10 mouse cellular contexts compared by ENCODE assay signal in the genomic region with DNA sequence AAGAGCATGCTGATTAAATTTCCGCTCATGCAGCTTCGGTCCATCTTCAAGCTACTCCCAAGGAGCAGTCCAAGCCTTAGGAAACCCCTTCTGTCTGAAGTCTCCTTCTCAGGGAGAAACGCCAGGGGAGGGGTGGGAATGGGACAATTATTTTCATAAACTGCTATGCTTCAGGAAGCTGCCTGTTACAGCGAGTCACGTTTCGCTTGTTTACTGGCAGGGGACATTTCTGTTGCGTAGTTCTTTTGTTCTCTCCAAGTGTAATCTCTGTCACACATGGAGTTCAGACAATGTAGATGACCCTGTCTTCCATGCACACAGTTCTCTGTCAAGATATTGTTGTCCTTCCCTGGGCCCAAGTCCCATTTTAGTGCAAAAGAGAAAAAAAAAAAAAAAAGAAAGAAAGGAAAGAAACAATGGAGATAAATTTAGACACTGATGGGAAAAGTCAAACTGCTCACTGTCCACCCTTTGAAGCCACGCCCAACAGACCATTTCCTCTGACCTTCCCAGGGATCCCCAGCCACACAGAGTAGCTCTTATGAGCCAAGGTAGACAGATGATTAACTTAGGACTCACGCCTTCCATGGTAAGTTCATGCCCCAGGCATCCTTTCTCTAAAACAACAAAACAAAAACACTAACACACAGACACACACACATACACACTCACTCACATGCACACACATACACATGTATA.
DNase-seq lines count a peak whose midpoint lies in the region; ATAC-seq lines count a peak whose summit lies in the region.
"Had no signal": no experiment of that assay in that cellular context is flagged by ENCODE, and none has a peak within 500 bp of the region (broad histone marks: within the 10 kb centered on the region; RNA-seq: fewer than 3 reads in every experiment).

No protein-coding gene starts in this region.

- peak; percentile 50 for DNase-seq in kidney, adult 11 months
- DNase-seq in lung, postnatal 14 days: peak; percentile 48
- DNase-seq in hindbrain, embryonic 14.5 days (ENCODE audit: low spot score): no peak
- no peak for DNase-seq in cerebellum, adult 8-10 months

- H3K27me3 ChIP-seq in kidney, embryonic 14.5 days (ENCODE audit: control insufficient read depth, insufficient read depth, low read length): no peaks in the 10 kb centered on the region; the same call in 1 of the 2 replicates
- H3K27me3 ChIP-seq in heart, embryonic 13.5 days (replicated peaks): no peaks in the 10 kb centered on the region
- H3K27me3 ChIP-seq in kidney, embryonic 15.5 days: no peaks in the 10 kb centered on the region
- H3K27me3 ChIP-seq in hindbrain, embryonic 14.5 days (ENCODE audit: control insufficient read depth, insufficient read depth, low read length): no peaks in the 10 kb centered on the region
- H3K27me3 ChIP-seq in forebrain, embryonic 15.5 days: no peaks in the 10 kb centered on the region

- 74% methylated on average over 9 of the region's 9 CpGs for WGBS in kidney, embryonic 14.5 days
- 71% methylated on average over 9 of the region's 9 CpGs for WGBS in heart, embryonic 13.5 days
- 71% methylated on average over 9 of the region's 9 CpGs for WGBS in kidney, embryonic 15.5 days
- WGBS in hindbrain, embryonic 14.5 days: 81% methylated on average over 9 of the region's 9 CpGs
- WGBS in forebrain, embryonic 15.5 days: 83% methylated on average over 9 of the region's 9 CpGs

- H3K9me3 ChIP-seq in kidney, embryonic 14.5 days (ENCODE audit: control insufficient read depth, low read length): no peaks in the 10 kb centered on the region
- no peaks in the 10 kb centered on the region for H3K9me3 ChIP-seq in heart, embryonic 13.5 days
- no peaks in the 10 kb centered on the region for H3K9me3 ChIP-seq in kidney, embryonic 15.5 days (replicated peaks)
- H3K9me3 ChIP-seq in hindbrain, embryonic 14.5 days (ENCODE audit: control insufficient read depth, low read length): no peaks in the 10 kb centered on the region
- no peaks in the 10 kb centered on the region for H3K9me3 ChIP-seq in forebrain, embryonic 15.5 days
- H3K9me3 ChIP-seq: midbrain, embryonic 10.5 days had no signal

- no peak for ATAC-seq in kidney, embryonic 14.5 days (ENCODE audit: low FRiP score, low TSS enrichment)
- no peak for ATAC-seq in heart, embryonic 13.5 days (ENCODE audit: extremely low read depth, insufficient number of reproducible peaks, low FRiP score, low TSS enrichment)
- ATAC-seq in kidney, embryonic 15.5 days (replicated peaks; ENCODE audit: low FRiP score): peak; percentile 47; the same call in 1 of the 2 replicates
- ATAC-seq in hindbrain, embryonic 14.5 days (ENCODE audit: low FRiP score): no peak
- ATAC-seq in forebrain, embryonic 15.5 days (replicated peaks): no peak
- ATAC-seq: hindbrain, embryonic 16.5 days had no signal

- H3K9ac ChIP-seq in kidney, embryonic 14.5 days (ENCODE audit: low read depth, low read length): no peak overlapping the region
- no peak overlapping the region for H3K9ac ChIP-seq in heart, embryonic 13.5 days
- no peak overlapping the region for H3K9ac ChIP-seq in kidney, embryonic 15.5 days
- no peak overlapping the region for H3K9ac ChIP-seq in hindbrain, embryonic 14.5 days
- H3K9ac ChIP-seq in forebrain, embryonic 15.5 days (replicated peaks): no peak overlapping the region

- H3K4me1 ChIP-seq in kidney, embryonic 14.5 days (ENCODE audit: control insufficient read depth, insufficient read depth, low read length): no peaks in the 10 kb centered on the region
- H3K4me1 ChIP-seq in heart, embryonic 13.5 days: peaks cover 31% of the 10 kb centered on the region
- 0 out of 2 replicates have a peak, but pooled peaks cover 3% of the 10 kb centered on the region for H3K4me1 ChIP-seq in kidney, embryonic 15.5 days
- H3K4me1 ChIP-seq in hindbrain, embryonic 14.5 days (replicated peaks; ENCODE audit: control insufficient read depth, insufficient read depth, low read length): 0 out of 2 replicates have a peak, but pooled peaks cover 8% of the 10 kb centered on the region
- peaks cover 4% of the 10 kb centered on the region; the same call in 1 of the 2 replicates for H3K4me1 ChIP-seq in forebrain, embryonic 15.5 days
- H3K4me1 ChIP-seq: midbrain, embryonic 10.5 days had no signal

- no peak overlapping the region for H3K4me3 ChIP-seq in kidney, embryonic 14.5 days (ENCODE audit: low read length)
- H3K4me3 ChIP-seq in heart, embryonic 13.5 days: no peak overlapping the region
- H3K4me3 ChIP-seq in kidney, embryonic 15.5 days (replicated peaks): no peak overlapping the region
- H3K4me3 ChIP-seq in hindbrain, embryonic 14.5 days (replicated peaks; ENCODE audit: low read length): no peak overlapping the region
- H3K4me3 ChIP-seq in forebrain, embryonic 15.5 days: no peak overlapping the region
- H3K4me3 ChIP-seq: midbrain, embryonic 10.5 days had no signal

- H3K36me3 ChIP-seq in kidney, embryonic 14.5 days (ENCODE audit: control insufficient read depth, insufficient read depth, low read length): no peaks in the 10 kb centered on the region
- H3K36me3 ChIP-seq in heart, embryonic 13.5 days: no peaks in the 10 kb centered on the region
- no peaks in the 10 kb centered on the region for H3K36me3 ChIP-seq in kidney, embryonic 15.5 days
- no peaks in the 10 kb centered on the region for H3K36me3 ChIP-seq in hindbrain, embryonic 14.5 days (replicated peaks; ENCODE audit: control insufficient read depth, insufficient read depth)
- H3K36me3 ChIP-seq in forebrain, embryonic 15.5 days: no peaks in the 10 kb centered on the region
- H3K36me3 ChIP-seq: midbrain, embryonic 10.5 days had no signal

- H3K4me2 ChIP-seq in kidney, embryonic 14.5 days (replicated peaks; ENCODE audit: low read depth, low read length): no peak overlapping the region
- no peak overlapping the region for H3K4me2 ChIP-seq in heart, embryonic 13.5 days
- H3K4me2 ChIP-seq in kidney, embryonic 15.5 days: no peak overlapping the region
- no peak overlapping the region for H3K4me2 ChIP-seq in hindbrain, embryonic 14.5 days (replicated peaks)
- no peak overlapping the region for H3K4me2 ChIP-seq in forebrain, embryonic 15.5 days (replicated peaks)

- no peak overlapping the region for H3K27ac ChIP-seq in kidney, embryonic 14.5 days (ENCODE audit: low read depth, low read length)
- peak overlapping the region; percentile 71; the same call in 1 of the 2 replicates for H3K27ac ChIP-seq in heart, embryonic 13.5 days (replicated peaks)
- H3K27ac ChIP-seq in kidney, embryonic 15.5 days: peak overlapping the region; percentile 32; the same call in 1 of the 2 replicates
- H3K27ac ChIP-seq in hindbrain, embryonic 14.5 days: no peak overlapping the region
- no peak overlapping the region for H3K27ac ChIP-seq in forebrain, embryonic 15.5 days (replicated peaks)
- H3K27ac ChIP-seq: midbrain, embryonic 10.5 days had no signal

Comparison
In these comparisons a context has a peak if more than half of its experiments do, and no peak if none do; other contexts are left out.
1. H3K27ac ChIP-seq: peak in heart, embryonic 13.5 days (single experiment) and kidney, embryonic 15.5 days (single experiment); none in kidney, embryonic 14.5 days (single experiment), hindbrain, embryonic 14.5 days (single experiment) and forebrain, embryonic 15.5 days (single experiment).
2. DNase-seq: peak in kidney, adult 11 months (single experiment) and lung, postnatal 14 days (single experiment); none in hindbrain, embryonic 14.5 days (single experiment) and cerebellum, adult 8-10 months (single experiment).